In the genomic region with DNA sequence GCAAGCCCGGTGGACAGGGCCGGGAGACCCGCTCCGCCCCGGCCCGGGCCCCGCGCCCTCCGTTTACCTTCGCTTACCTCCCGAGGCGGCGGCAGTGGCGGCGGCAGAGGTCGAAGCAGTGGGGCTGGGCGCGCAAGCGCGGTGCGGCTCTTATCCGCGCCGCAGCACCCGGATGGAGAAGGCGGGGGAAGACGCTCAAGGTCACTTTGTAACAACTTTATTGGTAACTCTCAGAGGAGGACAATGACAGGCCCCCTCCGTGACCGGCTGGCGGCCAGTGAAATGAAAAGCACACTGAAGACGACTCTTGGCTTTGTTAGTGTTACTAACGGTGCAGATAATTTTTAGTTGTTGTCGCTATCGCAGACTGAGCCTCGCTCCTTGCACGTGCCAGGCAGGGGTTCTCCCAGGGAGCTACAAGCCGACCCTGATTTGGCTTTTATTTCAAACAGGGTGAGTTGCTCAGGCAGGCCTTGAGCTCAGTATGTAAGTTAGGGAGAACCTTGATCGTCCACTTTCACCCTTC, we compare ENCODE assay signal across 8 mouse cellular contexts. TPM values are rescaled to one million over a fixed set of nuclear protein-coding genes. Genes with fewer than 3 reads are reported as not detected.
DNase-seq lines count a peak whose midpoint lies in the region; ATAC-seq lines count a peak whose summit lies in the region.

Atp5g3 (minus strand) TSS at position 152 of the 526 bp plus-strand sequence.

- H3K27me3 ChIP-seq in hindbrain, embryonic 13.5 days: no peaks in the 10 kb centered on the region

- peak within 1 kb of the TSS; percentile 100 for H3K9ac ChIP-seq in hindbrain, embryonic 13.5 days

- peak; percentile 95 for DNase-seq in NIH3T3 (ENCODE audit: low read depth)
- DNase-seq in cerebellum, postnatal 10 days: peak; percentile 95 to 96
- DNase-seq in frontal cortex, postnatal 14 days (ENCODE audit: low spot score in 2 of 2): peak; percentile 82 to 85
- peak; percentile 83 to 86 for DNase-seq in layer of hippocampus, postnatal 25 days (ENCODE audit: extremely low spot score in 1 of 2, low spot score in 1 of 2)
- peak; percentile 94 for DNase-seq in lung, postnatal 25 days (ENCODE audit: low spot score)
- DNase-seq in retina, embryonic 14.5 days (ENCODE audit: low spot score): peak; percentile 94
- peak; percentile 95 for DNase-seq in thymus, postnatal 4 days

- H3K36me3 ChIP-seq in hindbrain, embryonic 13.5 days: peaks cover 30% of the 10 kb centered on the region

- H3K4me2 ChIP-seq in hindbrain, embryonic 13.5 days: peak within 1 kb of the TSS; percentile 89

- peak within 1 kb of the TSS; percentile 94 for H3K27ac ChIP-seq in hindbrain, embryonic 13.5 days

- H3K9me3 ChIP-seq in hindbrain, embryonic 13.5 days: no peaks in the 10 kb centered on the region

- WGBS in hindbrain, embryonic 13.5 days: 1% methylated on average over 38 of the region's 38 CpGs

- peaks cover 18% of the 10 kb centered on the region for H3K4me1 ChIP-seq in hindbrain, embryonic 13.5 days (replicated peaks)

- H3K4me3 ChIP-seq in hindbrain, embryonic 13.5 days: peak within 1 kb of the TSS; percentile 99

- ATAC-seq in hindbrain, embryonic 13.5 days (ENCODE audit: low FRiP score): peak; percentile 93

RNA-seq across cellular contexts. Expression of gene Atp5g3, which starts in this region (rescaled TPM):
- 1,071 and 1,119 TPM in 2 replicates for polyA plus RNA-seq in hindbrain, embryonic 13.5 days (2015; fragmentation: Nextera tagmentation; extraction: Ambion mirVana)
- 100 to 1,000 TPM; 530 to 583 TPM for total RNA-seq in layer of hippocampus, postnatal 25 days (2021)

Comparison
In these comparisons a context has a peak if more than half of its experiments do, and no peak if none do; other contexts are left out.
1. Peak in every context shown above with its lines: DNase-seq, ATAC-seq, H3K4me3 ChIP-seq and H3K27ac ChIP-seq.